Mouse (Mus musculus): Measurements from ENCODE around the gene Akt1. TPM values are rescaled to one million over a fixed set of nuclear protein-coding genes. Genes with fewer than 3 reads are reported as not detected.

The Akt1 gene
- total and polyA plus RNA-seq, 3 experiments: 149 to 207 (median 189) TPM

- Histone ChIP-seq H3K4me3 (peak within 1 kb of the TSS; percentile 80), H3K9ac (ENCODE audit: low read depth, low read length) (peak within 1 kb of the TSS; percentile 95)
These were observed 3.9 kb upstream of the Akt1 start, which contains the start of gene Zbtb42 for GRCm38 (mm10) chr12:112678555-112679026. Zbtb42 (plus strand) TSS chr12:112678828.

GRCm38 (mm10) chr12:112677943-112678554, 3.4 kb upstream of the Akt1 start:
- H3K79me2 ChIP-seq (replicated peaks; ENCODE audit: control insufficient read depth, insufficient read depth, low read length): 0 out of 2 replicates have a peak, but pooled peaks cover 2% of the 10 kb centered on the region
- H3K4me3 ChIP-seq: peak overlapping the region; percentile 80
- H3K9ac ChIP-seq (ENCODE audit: low read depth, low read length): peak overlapping the region; percentile 95
- no peak for DNase-seq
- H3K4me1 ChIP-seq (ENCODE audit: control insufficient read depth, insufficient read depth, low read length): peaks cover 7% of the 10 kb centered on the region
- no peaks in the 10 kb centered on the region for H3K36me3 ChIP-seq (ENCODE audit: control insufficient read depth, insufficient read depth, low read length)
- peak overlapping the region; percentile 83 for H3K27ac ChIP-seq
- TF ChIP-seq POLR2A (IDR thresholded peaks at IDR 0.05; ENCODE audit: insufficient read depth, low read depth, low read length) (no peak), EP300 (IDR thresholded peaks at IDR 0.05; ENCODE audit: insufficient read depth, low read depth, low read length) (no peak), CTCF (IDR thresholded peaks at IDR 0.05) (no peak)
- 35% methylated on average over 19 of the region's 19 CpGs for WGBS
- intact Hi-C loops (cut with DNase I): no loop called here
- no peaks in the 10 kb centered on the region for H3K27me3 ChIP-seq (ENCODE audit: control insufficient read depth, insufficient read depth, low read length)

More at GRCm38 (mm10) chr12:112678555-112679026, 3.9 kb upstream of the Akt1 start, which contains the start of gene Zbtb42:
- Histone ChIP-seq H3K4me1 (ENCODE audit: control insufficient read depth, insufficient read depth, low read length) (peaks cover 7% of the 10 kb centered on the region), H3K36me3 (ENCODE audit: control insufficient read depth, insufficient read depth, low read length) (no peaks in the 10 kb centered on the region), H3K27ac (peak within 1 kb of the TSS; percentile 83), H3K27me3 (ENCODE audit: control insufficient read depth, insufficient read depth, low read length) (no peaks in the 10 kb centered on the region), H3K79me2 (replicated peaks; ENCODE audit: control insufficient read depth, insufficient read depth, low read length) (0 out of 2 replicates have a peak, but pooled peaks cover under 1% of the 10 kb centered on the region)
- intact Hi-C loops (cut with DNase I): no loop called here
- TF ChIP-seq CTCF (IDR thresholded peaks at IDR 0.05): peak; percentile 48
- TF ChIP-seq POLR2A (IDR thresholded peaks at IDR 0.05; ENCODE audit: insufficient read depth, low read depth, low read length): peak; percentile 55
- TF ChIP-seq EP300 (IDR thresholded peaks at IDR 0.05; ENCODE audit: insufficient read depth, low read depth, low read length): no peak
- peak; percentile 85 to 87 for DNase-seq
- WGBS: 0% methylated on average over 52 of the region's 60 CpGs

GRCm38 (mm10) chr12:112677076-112677475, 2.4 kb upstream of the Akt1 start:
- TF ChIP-seq EP300 (IDR thresholded peaks at IDR 0.05; ENCODE audit: insufficient read depth, low read depth, low read length) (no peak), CTCF (IDR thresholded peaks at IDR 0.05) (no peak), POLR2A (IDR thresholded peaks at IDR 0.05; ENCODE audit: insufficient read depth, low read depth, low read length) (no peak)
- H3K9ac ChIP-seq (ENCODE audit: low read depth, low read length): no peak overlapping the region
- DNase-seq: no peak
- no peak overlapping the region for H3K27ac ChIP-seq
- 0 out of 2 replicates have a peak, but pooled peaks cover 2% of the 10 kb centered on the region for H3K79me2 ChIP-seq (replicated peaks; ENCODE audit: control insufficient read depth, insufficient read depth, low read length)
- intact Hi-C loops (cut with DNase I): no loop called here
- no peaks in the 10 kb centered on the region for H3K36me3 ChIP-seq (ENCODE audit: control insufficient read depth, insufficient read depth, low read length)
- no peaks in the 10 kb centered on the region for H3K27me3 ChIP-seq (ENCODE audit: control insufficient read depth, insufficient read depth, low read length)
- H3K4me3 ChIP-seq: no peak overlapping the region
- 42% methylated on average over 5 of the region's 5 CpGs for WGBS
- H3K4me1 ChIP-seq (ENCODE audit: control insufficient read depth, insufficient read depth, low read length): peaks cover 15% of the 10 kb centered on the region

GRCm38 (mm10) chr12:112675245-112676035, 756 bp upstream of the Akt1 start:
- intact Hi-C loops (cut with DNase I): loop anchor here (2.0 kb wide), 2 partner anchors 17 to 31 kb away; no protein-coding TSS in a partner anchor
- Histone ChIP-seq H3K9ac (ENCODE audit: low read depth, low read length) (0 out of 2 replicates have a peak overlapping the region, but pooled peaks have one; percentile 11), H3K79me2 (replicated peaks; ENCODE audit: control insufficient read depth, insufficient read depth, low read length) (peaks cover 8% of the 10 kb centered on the region), H3K4me1 (ENCODE audit: control insufficient read depth, insufficient read depth, low read length) (peaks cover 24% of the 10 kb centered on the region), H3K27ac (peak overlapping the region; percentile 93), H3K27me3 (ENCODE audit: control insufficient read depth, insufficient read depth, low read length) (no peaks in the 10 kb centered on the region), H3K36me3 (ENCODE audit: control insufficient read depth, insufficient read depth, low read length) (peaks cover 8% of the 10 kb centered on the region; the same call in 1 of the 2 replicates), H3K4me3 (peak overlapping the region; percentile 65)
- 20% methylated on average over 18 of the region's 18 CpGs for WGBS
- TF ChIP-seq EP300 (IDR thresholded peaks at IDR 0.05; ENCODE audit: insufficient read depth, low read depth, low read length) (peak; percentile 69; the same call in 1 of the 2 replicates), POLR2A (IDR thresholded peaks at IDR 0.05; ENCODE audit: insufficient read depth, low read depth, low read length) (0 out of 2 replicates have a peak, but pooled peaks have one; percentile 31), CTCF (IDR thresholded peaks at IDR 0.05) (peak; percentile 72)
- peak; percentile 86 for DNase-seq

GRCm38 (mm10) chr12:112673576-112674091, 1.1 kb downstream of the Akt1 start:
- WGBS: 5% methylated on average over 68 of the region's 68 CpGs
- peak; percentile 74 to 76 for DNase-seq
- intact Hi-C loops (cut with DNase I): loop anchor here (2.0 kb wide), 2 partner anchors 15 to 33 kb away; no protein-coding TSS in a partner anchor

More at GRCm38 (mm10) chr12:112673576-112674091, 1.1 kb downstream of the Akt1 start:
- Histone ChIP-seq H3K4me1 (ENCODE audit: control insufficient read depth, insufficient read depth, low read length) (peaks cover 37% of the 10 kb centered on the region), H3K4me3 (peak overlapping the region; percentile 69), H3K9ac (ENCODE audit: low read depth, low read length) (peak overlapping the region; percentile 99), H3K27ac (peak overlapping the region; percentile 96), H3K79me2 (replicated peaks; ENCODE audit: control insufficient read depth, insufficient read depth, low read length) (peaks cover 12% of the 10 kb centered on the region), H3K36me3 (ENCODE audit: control insufficient read depth, insufficient read depth, low read length) (peaks cover 8% of the 10 kb centered on the region), H3K27me3 (ENCODE audit: control insufficient read depth, insufficient read depth, low read length) (no peaks in the 10 kb centered on the region)
- TF ChIP-seq EP300 (IDR thresholded peaks at IDR 0.05; ENCODE audit: insufficient read depth, low read depth, low read length) (no peak), POLR2A (IDR thresholded peaks at IDR 0.05; ENCODE audit: insufficient read depth, low read depth, low read length) (no peak)
